Mouse (Mus musculus) kidney, postnatal 36 days (tissue): Measurements from ENCODE around the gene Slc5a5.
A peak's percentile ranks its signal among the peaks of the same experiment; 100 is the strongest.

Experiments used
- DNase-seq, 2 experiments: peaks; one replicate each; pipeline ENCODE4 v3.0.0; 2021 to 2022; ENCODE audit warnings: mixed read lengths in 2 of 2

Gene Slc5a5

GRCm38 (mm10) chr8:70852595-70853231, 39.8 kb downstream of the Slc5a5 start:
- no peak for DNase-seq

- DNase-seq: no peak
Observed at GRCm38 (mm10) chr8:70851837-70852236, 40.7 kb downstream of the Slc5a5 start.

GRCm38 (mm10) chr8:70850947-70851346, 41.6 kb downstream of the Slc5a5 start:
- DNase-seq: no peak

- no peak for DNase-seq
Observed at GRCm38 (mm10) chr8:70850132-70850845, 42.3 kb downstream of the Slc5a5 start.

- no peak for DNase-seq
Observed at GRCm38 (mm10) chr8:70849333-70849990, 43.1 kb downstream of the Slc5a5 start.

- DNase-seq: peak in 1 of 2 experiments; percentile 52
Observed at GRCm38 (mm10) chr8:70846371-70847154, 46.0 kb downstream of the Slc5a5 start.

- DNase-seq: no peak
Observed at GRCm38 (mm10) chr8:70845108-70845507, 47.4 kb downstream of the Slc5a5 start.

- DNase-seq: peak; percentile 89 to 97
Observed at GRCm38 (mm10) chr8:70844523-70844922, 48.0 kb downstream of the Slc5a5 start.

GRCm38 (mm10) chr8:70843941-70844340, 48.6 kb downstream of the Slc5a5 start:
- no peak for DNase-seq

- DNase-seq: no peak
Observed at GRCm38 (mm10) chr8:70843214-70843773, 49.3 kb downstream of the Slc5a5 start.

- DNase-seq: no peak
Observed at GRCm38 (mm10) chr8:70842484-70842883, 50.1 kb downstream of the Slc5a5 start.

GRCm38 (mm10) chr8:70841147-70842072, 51.1 kb downstream of the Slc5a5 start:
- peak; percentile 90 to 97 for DNase-seq

GRCm38 (mm10) chr8:70840590-70840989, 52.0 kb downstream of the Slc5a5 start:
- peak; percentile 83 for DNase-seq

GRCm38 (mm10) chr8:70839408-70840351, 52.9 kb downstream of the Slc5a5 start, which contains the start of gene Arrdc2:
TSS of gene Arrdc2 (minus strand) at chr8:70839720.
- DNase-seq: peak; percentile 99 to 100

- peak in 1 of 2 experiments; percentile 40 for DNase-seq
Observed at GRCm38 (mm10) chr8:70838654-70839407, 53.7 kb downstream of the Slc5a5 start.

- DNase-seq: no peak
Observed at GRCm38 (mm10) chr8:70836666-70837065, 55.9 kb downstream of the Slc5a5 start.

GRCm38 (mm10) chr8:70834071-70834470, 58.5 kb downstream of the Slc5a5 start:
- DNase-seq: no peak

GRCm38 (mm10) chr8:70833520-70833919, 59.0 kb downstream of the Slc5a5 start:
- DNase-seq: peak; percentile 78 to 86

GRCm38 (mm10) chr8:70833018-70833482, 59.5 kb downstream of the Slc5a5 start:
- peak; percentile 53 to 69 for DNase-seq
